Mouse (Mus musculus) macrophage (primary cell): Measurements from ENCODE around the gene Ash1l. TPM values are rescaled to one million over a fixed set of nuclear protein-coding genes. Genes with fewer than 3 reads are reported as not detected.
A peak's percentile ranks its signal among the peaks of the same experiment; 100 is the strongest.

Experiments used
- H3K27ac ChIP-seq: fragments of 350-480 bp; formaldehyde crosslinking; 2 replicates; pipeline ENCODE4 v1.9.0; 2021
- H3K36me3 ChIP-seq: fragments of 350-480 bp; formaldehyde crosslinking; 2 replicates; pipeline ENCODE4 v1.9.0; 2021; ENCODE audit errors: inconsistent target
- H3K4me3 ChIP-seq: fragments of 350-480 bp; formaldehyde crosslinking; 2 replicates; pipeline ENCODE4 v1.9.0; 2021; ENCODE audit errors: inconsistent target
- H3K79me2 ChIP-seq: fragments of 350-480 bp; formaldehyde crosslinking; 2 replicates; pipeline ENCODE4 v1.9.0; 2021; ENCODE audit errors: inconsistent target
- WGBS: methylation state at CpG from one replicate; pipeline ENCODE4 v1.1.7; 2026; ENCODE audit warnings: inconsistent platforms; ENCODE audit not compliant: missing documents; 5-methylcytosine and 5-hydroxymethylcytosine counted together
- polyA plus RNA-seq: library from polyadenylated mRNA; stranded (reverse); fragments of 250-400 nt; gene quantifications from 3 replicates; pipeline ENCODE4 v1.2.4, GENCODE M21; 2018; ENCODE audit warnings: inconsistent platforms

The Ash1l gene
- polyA plus RNA-seq, 1 experiment from 2014 or later = 14.9 TPM

DNA sequence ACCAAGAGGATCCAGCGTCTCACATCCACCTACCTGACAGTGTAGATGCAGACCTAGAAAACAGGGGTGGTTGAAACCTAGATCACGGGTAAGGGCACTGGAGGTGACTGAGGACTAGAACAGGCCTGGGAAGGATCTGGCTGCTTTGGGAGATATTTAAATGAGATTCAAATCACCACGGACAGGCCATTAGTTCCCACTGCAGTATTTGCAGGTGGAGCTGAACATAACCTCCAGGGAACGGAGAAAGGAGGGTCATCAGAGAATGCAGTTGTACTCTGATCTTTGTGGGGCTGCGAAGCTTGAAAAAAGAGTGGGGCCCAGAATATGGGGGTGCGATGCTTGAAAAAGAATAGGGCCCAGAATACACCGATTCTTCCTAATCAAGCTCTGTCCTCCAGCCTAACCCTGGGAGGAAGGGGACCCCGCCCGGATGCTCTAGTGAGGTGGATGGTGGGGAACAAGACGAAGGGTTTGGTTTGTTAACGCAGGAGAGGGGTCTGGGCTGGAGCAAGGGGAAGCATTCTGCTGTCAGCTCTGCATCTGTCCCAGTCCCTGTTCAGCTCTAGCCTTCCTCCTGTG, 142.2 kb downstream of the Ash1l start:
- Histone ChIP-seq H3K79me2 (no peaks in the 10 kb centered on the region; the same call in 1 of the 2 replicates), H3K36me3 (0 out of 2 replicates have a peak, but pooled peaks cover 6% of the 10 kb centered on the region), H3K4me3 (no peak overlapping the region), H3K27ac (no peak overlapping the region)
- 70% methylated on average over 11 of the region's 11 CpGs for WGBS

GRCm38 (mm10) chr3:89093175-89093574, 142.8 kb downstream of the Ash1l start, which contains the start of gene Rusc1:
Gene Rusc1 (minus strand): TSS chr3:89093311.
- Histone ChIP-seq H3K36me3 (0 out of 2 replicates have a peak, but pooled peaks cover 7% of the 10 kb centered on the region), H3K79me2 (peaks cover 2% of the 10 kb centered on the region; the same call in 1 of the 2 replicates), H3K27ac (no peak within 1 kb of the TSS), H3K4me3 (no peak within 1 kb of the TSS)
- 24% methylated on average over 18 of the region's 18 CpGs for WGBS

DNA sequence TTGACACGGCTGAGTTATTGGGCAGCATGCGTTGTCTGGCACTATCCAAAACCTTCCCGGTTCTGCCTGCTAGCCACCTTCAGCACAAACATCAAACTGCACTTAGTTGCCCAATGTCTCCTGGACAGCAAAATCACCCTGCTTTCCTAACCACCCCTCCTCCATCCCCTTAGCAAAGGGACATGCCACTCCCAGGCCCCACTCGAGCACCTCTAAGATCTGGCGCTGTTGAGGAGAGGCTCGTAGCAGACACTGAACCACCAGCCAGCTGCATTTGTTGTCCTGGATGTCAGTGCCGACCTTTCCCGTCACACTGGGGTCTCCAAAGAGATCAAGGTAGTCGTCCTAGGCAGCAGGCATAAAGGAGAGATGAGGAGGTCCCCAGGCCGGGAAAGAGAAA, 143.6 kb downstream of the Ash1l start:
- 91% methylated on average over 10 of the region's 10 CpGs for WGBS
- H3K4me3 ChIP-seq = no peak overlapping the region
- no peak overlapping the region for H3K27ac ChIP-seq
- H3K36me3 ChIP-seq = 0 out of 2 replicates have a peak, but pooled peaks cover 12% of the 10 kb centered on the region
- peaks cover 10% of the 10 kb centered on the region for H3K79me2 ChIP-seq

DNA sequence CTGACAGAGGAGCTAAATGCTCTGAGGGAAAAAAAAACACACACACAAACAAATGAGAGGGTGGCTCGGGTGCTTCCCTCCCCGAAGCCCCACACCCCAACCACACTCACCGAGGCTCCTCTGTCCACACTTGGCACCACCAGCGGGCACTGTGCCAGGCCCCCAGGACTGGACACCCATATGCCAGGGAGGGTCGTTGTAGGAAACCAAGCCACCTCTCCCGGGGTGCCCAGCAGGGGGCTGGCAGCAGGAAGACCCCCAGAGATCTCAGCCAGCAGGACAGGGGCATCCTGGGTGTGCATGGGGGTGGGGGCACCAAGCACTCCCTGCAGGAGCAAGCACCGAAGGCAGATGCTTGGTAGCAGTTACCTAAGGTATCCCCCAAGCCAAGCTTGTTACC, 150.4 kb downstream of the Ash1l start, which contains the start of gene Gm43738:
Gene Gm43738, minus strand, starts transcription at position 289 of the 400 bp plus-strand sequence.
- Histone ChIP-seq H3K4me3 (peak within 1 kb of the TSS; percentile 75), H3K79me2 (peaks cover 38% of the 10 kb centered on the region), H3K27ac (peak within 1 kb of the TSS; percentile 93), H3K36me3 (0 out of 2 replicates have a peak, but pooled peaks cover 11% of the 10 kb centered on the region)
- WGBS = 35% methylated on average over 5 of the region's 7 CpGs

DNA sequence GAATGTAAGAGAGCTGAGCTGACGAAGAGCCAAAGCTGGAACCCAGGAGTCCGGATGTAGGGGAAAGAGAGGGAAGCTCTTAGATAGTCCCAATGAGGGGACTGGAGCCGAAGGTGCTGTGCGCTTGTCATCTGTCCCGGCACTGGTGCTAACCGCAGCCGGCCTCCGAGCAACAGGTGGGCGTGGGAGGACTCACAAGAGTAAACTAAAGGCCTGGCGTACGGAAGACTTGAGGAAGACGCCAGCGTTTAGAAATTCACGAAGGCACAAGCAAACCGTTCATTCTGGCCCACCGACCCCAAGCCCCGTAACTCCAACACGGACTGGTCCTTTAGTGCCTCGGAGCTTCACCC, 151.0 kb downstream of the Ash1l start:
- H3K27ac ChIP-seq = peak overlapping the region; percentile 93
- 0 out of 2 replicates have a peak, but pooled peaks cover 5% of the 10 kb centered on the region for H3K36me3 ChIP-seq
- H3K4me3 ChIP-seq = peak overlapping the region; percentile 75
- H3K79me2 ChIP-seq = peaks cover 38% of the 10 kb centered on the region
- under 1% methylated on average over 19 of the region's 19 CpGs for WGBS

GRCm38 (mm10) chr3:89101812-89102494, 151.5 kb downstream of the Ash1l start, which contains the start of gene Fdps:
Gene Fdps (minus strand): TSS chr3:89101959.
- Histone ChIP-seq H3K36me3 (0 out of 2 replicates have a peak, but pooled peaks cover 5% of the 10 kb centered on the region), H3K79me2 (peaks cover 38% of the 10 kb centered on the region)
- 0% methylated on average over 25 of the region's 26 CpGs for WGBS

DNA sequence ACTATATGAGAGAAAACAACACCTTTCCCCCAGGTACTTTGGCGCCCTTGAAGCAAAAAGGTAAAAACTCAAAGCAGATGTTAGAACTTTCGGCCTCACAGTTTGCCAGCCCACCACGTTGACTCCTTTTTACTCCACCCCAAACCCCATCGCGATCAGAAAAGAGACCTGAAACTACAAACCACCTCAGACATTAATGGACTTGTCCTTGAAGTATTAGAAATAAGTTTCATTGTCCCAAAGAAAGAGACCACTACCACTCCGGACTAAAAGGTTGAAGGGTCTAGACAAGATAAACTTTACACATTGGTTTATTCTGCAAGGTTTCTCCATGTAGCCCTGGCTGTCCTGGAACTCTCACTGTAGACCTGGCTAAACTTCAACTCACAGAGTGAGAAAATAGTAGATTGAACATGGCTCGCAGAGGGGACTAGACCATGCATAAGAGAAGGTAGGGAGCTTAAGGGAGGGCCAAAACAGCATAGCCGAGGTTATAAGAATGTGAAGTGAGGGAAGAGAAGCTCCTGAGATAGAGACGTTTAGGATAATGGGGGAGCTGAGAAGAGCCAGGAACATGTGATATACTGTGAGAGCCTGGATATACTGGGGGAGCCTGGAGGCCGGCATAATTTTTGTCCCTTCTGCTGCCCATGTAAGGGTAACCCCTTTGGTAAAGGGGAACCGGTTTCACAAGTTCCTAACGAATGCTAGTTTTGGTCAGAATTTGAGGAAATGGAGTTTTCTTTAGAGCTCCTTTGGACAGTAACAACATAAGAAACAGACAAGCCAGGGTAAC, 152.3 kb downstream of the Ash1l start:
- H3K27ac ChIP-seq = peak overlapping the region; percentile 93
- H3K4me3 ChIP-seq = peak overlapping the region; percentile 75; the same call in 1 of the 2 replicates
- 24% methylated on average over 12 of the region's 12 CpGs for WGBS
- 0 out of 2 replicates have a peak, but pooled peaks cover 5% of the 10 kb centered on the region for H3K36me3 ChIP-seq
- H3K79me2 ChIP-seq = peaks cover 38% of the 10 kb centered on the region

More at GRCm38 (mm10) chr3:89101812-89102494, 151.5 kb downstream of the Ash1l start, which contains the start of gene Fdps:
- peak within 1 kb of the TSS; percentile 93 for H3K27ac ChIP-seq
- peak within 1 kb of the TSS; percentile 75 for H3K4me3 ChIP-seq

GRCm38 (mm10) chr3:89103291-89103595, 152.8 kb downstream of the Ash1l start:
- H3K4me3 ChIP-seq = no peak overlapping the region
- peaks cover 35% of the 10 kb centered on the region for H3K79me2 ChIP-seq
- 15% methylated on average over 4 of the region's 4 CpGs for WGBS
- peak overlapping the region; percentile 93 for H3K27ac ChIP-seq
- H3K36me3 ChIP-seq = 0 out of 2 replicates have a peak, but pooled peaks cover 3% of the 10 kb centered on the region

DNA sequence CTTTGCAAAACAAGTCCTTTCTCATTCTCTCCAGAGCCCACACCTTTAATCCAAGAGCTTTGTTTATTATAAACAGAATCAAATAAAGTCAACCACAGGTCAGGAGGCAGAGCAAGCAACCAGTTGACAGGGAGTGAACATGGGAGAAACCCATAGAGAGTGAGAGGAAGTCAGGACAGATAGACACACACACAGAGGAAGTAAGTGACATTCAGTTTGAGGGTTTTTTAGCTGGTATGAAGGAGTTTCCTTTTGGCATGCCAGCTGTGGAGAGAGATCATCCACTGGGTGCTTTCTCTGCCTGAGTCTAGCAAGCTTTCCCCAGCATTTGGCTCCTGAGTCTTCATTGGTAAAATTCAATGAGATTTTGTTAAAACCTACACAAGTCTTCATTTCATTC, 156.5 kb downstream of the Ash1l start:
- no peaks in the 10 kb centered on the region for H3K36me3 ChIP-seq
- no peaks in the 10 kb centered on the region for H3K79me2 ChIP-seq
- no peak overlapping the region for H3K4me3 ChIP-seq
- no peak overlapping the region for H3K27ac ChIP-seq

GRCm38 (mm10) chr3:89107545-89107944, 157.1 kb downstream of the Ash1l start:
- Histone ChIP-seq H3K79me2 (no peaks in the 10 kb centered on the region), H3K36me3 (no peaks in the 10 kb centered on the region), H3K4me3 (no peak overlapping the region), H3K27ac (no peak overlapping the region)
- WGBS = 75% methylated on average over 3 of the region's 3 CpGs

GRCm38 (mm10) chr3:89108146-89108545, 157.7 kb downstream of the Ash1l start:
- H3K27ac ChIP-seq = no peak overlapping the region
- no peaks in the 10 kb centered on the region for H3K36me3 ChIP-seq
- H3K4me3 ChIP-seq = no peak overlapping the region
- WGBS = 93% methylated on average over 1 of the region's 1 CpGs
- no peaks in the 10 kb centered on the region for H3K79me2 ChIP-seq

- Histone ChIP-seq H3K36me3 (no peaks in the 10 kb centered on the region), H3K4me3 (no peak overlapping the region), H3K27ac (no peak overlapping the region), H3K79me2 (no peaks in the 10 kb centered on the region)
- 95% methylated on average over 4 of the region's 4 CpGs for WGBS
Measured at GRCm38 (mm10) chr3:89113058-89113457, 162.6 kb downstream of the Ash1l start.

- Histone ChIP-seq H3K4me3 (no peak overlapping the region), H3K36me3 (no peaks in the 10 kb centered on the region), H3K27ac (no peak overlapping the region), H3K79me2 (no peaks in the 10 kb centered on the region)
- 31% methylated on average over 2 of the region's 2 CpGs for WGBS
Measured at GRCm38 (mm10) chr3:89115522-89115921, 165.1 kb downstream of the Ash1l start.

DNA sequence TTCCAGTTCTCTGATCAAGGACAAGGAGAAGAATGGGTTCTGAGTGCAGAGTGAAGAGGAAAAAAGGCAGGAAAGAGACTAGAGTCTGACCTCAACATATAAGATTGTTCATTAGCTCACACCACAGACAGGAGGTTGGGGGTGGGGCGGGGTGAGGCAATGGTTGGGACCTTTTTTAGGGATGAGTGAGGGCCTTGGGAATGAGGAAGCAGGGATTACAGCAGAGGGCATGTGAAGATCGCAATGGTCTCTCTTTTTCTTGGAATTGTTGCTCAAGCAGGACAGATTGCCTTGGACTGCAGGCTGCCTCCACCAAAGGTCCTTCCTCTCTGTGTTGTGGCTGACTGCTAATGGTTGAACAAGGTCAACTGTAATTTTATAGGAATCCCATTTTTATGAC, 172.9 kb downstream of the Ash1l start:
- Histone ChIP-seq H3K79me2 (no peaks in the 10 kb centered on the region), H3K27ac (no peak overlapping the region), H3K36me3 (no peaks in the 10 kb centered on the region), H3K4me3 (no peak overlapping the region)
- WGBS = 72% methylated on average over 2 of the region's 2 CpGs
